Mouse (Mus musculus): ENCODE results near the gene Ugcg. TPM values are rescaled to one million over a fixed set of nuclear protein-coding genes. Genes with fewer than 3 reads are reported as not detected.

Ugcg gene
- polyA plus RNA-seq, 1 experiment from 2014 or later: 20.0 TPM

DNA sequence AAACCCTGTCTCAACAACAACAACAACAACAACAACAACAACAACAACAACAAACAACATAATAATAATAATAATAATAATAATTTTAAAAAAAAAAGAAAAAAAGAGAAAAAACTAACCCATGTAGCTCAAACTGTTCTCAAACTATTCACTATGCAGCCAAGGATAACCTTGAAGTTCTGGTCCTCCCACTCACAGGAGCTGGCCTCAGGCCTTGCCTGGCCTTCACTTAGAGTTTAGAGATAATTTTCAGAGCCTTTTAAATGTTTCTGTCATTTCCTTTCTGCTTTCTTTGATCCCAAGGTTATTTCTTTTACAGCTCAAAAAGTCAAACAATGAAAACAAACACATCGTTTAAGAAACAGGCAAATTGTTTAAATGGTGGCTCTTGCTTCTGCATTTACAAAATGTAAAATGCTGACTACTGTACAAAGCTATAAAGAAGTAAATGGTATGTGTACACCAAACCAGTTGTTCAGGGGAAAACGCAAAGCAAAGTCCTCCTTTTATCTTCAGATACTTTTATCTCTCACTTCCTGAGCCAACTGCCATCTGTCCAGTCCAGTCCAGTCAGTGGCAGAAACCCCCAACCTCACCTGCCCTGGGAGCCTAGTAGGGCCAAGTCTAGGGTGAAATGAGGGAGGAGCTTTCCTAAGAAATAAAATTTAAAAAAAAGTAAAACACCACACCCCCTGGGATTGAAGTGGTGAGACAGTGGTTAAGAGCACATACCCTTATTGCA is 15.7 kb upstream of the Ugcg start:
- Histone ChIP-seq H3K9ac (no peak overlapping the region), H3K9me3 (no peaks in the 10 kb centered on the region), H3K36me3 (replicated peaks) (no peaks in the 10 kb centered on the region), H3K27me3 (replicated peaks) (no peaks in the 10 kb centered on the region), H3K27ac (no peak overlapping the region), H3K4me1 (no peaks in the 10 kb centered on the region), H3K4me3 (no peak overlapping the region), H3K4me2 (no peak overlapping the region)
- WGBS: 80% methylated on average over 2 of the region's 2 CpGs
- no peak for ATAC-seq (replicated peaks)

DNA sequence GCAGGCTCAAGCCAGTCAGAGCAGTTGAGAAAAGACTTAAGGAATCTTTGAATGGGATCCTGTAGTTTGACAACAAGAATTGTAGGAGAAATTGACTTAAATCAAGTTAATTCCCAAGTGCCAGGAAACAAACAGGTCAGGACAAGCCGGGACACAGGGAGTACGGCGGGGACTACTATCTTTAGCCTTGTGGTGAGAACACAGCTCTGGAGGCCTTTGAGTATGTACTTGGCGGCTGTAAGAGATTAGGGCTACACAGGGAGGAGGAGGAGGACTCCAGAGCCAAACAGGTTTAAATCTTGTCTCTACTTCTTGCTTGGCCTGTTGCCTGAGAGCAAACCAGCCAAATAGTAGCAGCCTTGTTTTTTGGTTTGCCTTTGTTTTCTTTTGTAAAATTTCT is 14.1 kb upstream of the Ugcg start:
- no peaks in the 10 kb centered on the region for H3K27me3 ChIP-seq (replicated peaks)
- H3K4me1 ChIP-seq: no peaks in the 10 kb centered on the region
- no peak overlapping the region for H3K27ac ChIP-seq
- H3K4me3 ChIP-seq: no peak overlapping the region
- no peaks in the 10 kb centered on the region for H3K36me3 ChIP-seq (replicated peaks)
- 80% methylated on average over 4 of the region's 4 CpGs for WGBS
- H3K4me2 ChIP-seq: no peak overlapping the region
- no peak overlapping the region for H3K9ac ChIP-seq
- no peak for ATAC-seq (replicated peaks)
- H3K9me3 ChIP-seq: no peaks in the 10 kb centered on the region

DNA sequence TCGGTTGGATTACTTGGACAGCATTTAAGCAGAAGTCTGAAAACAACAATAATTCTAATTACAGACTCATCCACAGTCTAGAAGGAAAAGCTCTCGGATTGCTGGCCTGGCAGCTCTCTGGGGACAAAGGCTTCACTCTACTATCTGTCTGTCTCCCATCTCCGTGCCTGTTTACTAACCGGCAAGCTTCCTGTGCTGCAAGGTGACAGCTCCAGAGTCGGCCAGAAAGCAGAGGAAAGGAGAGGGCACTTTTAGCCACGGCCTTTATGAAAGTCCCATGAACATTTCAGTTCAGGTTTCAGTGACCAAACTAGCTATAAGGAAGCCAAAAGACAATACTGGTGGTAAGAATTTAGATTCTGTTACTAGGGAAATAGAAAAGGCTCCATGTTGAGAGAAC is 13.1 kb upstream of the Ugcg start:
- no peak for ATAC-seq (replicated peaks)
- H3K27me3 ChIP-seq (replicated peaks): no peaks in the 10 kb centered on the region
- WGBS: 70% methylated on average over 6 of the region's 6 CpGs

DNA sequence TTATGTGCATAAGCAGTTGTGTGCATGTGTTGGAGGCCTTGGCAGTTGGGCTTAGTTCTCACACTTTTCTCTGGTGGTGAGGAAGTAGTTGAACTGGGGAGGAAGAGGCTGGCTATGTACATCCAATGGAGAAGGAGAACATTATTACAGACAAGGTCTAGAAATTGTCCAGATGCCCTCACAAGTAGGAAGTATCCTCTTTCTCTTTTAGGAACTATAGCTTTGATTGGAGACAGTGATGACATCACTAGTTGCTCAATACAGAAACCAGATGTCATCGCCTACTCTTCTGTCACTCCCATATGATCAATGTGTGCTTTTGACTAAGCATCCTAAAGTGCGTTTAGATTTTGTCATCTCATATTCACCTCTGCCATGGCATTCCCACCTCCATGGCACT is 11.5 kb upstream of the Ugcg start:
- Histone ChIP-seq H3K4me1 (no peaks in the 10 kb centered on the region), H3K9me3 (no peaks in the 10 kb centered on the region), H3K27me3 (replicated peaks) (no peaks in the 10 kb centered on the region), H3K4me2 (no peak overlapping the region), H3K36me3 (replicated peaks) (no peaks in the 10 kb centered on the region), H3K4me3 (no peak overlapping the region), H3K27ac (no peak overlapping the region), H3K9ac (no peak overlapping the region)
- no peak for ATAC-seq (replicated peaks)
- 89% methylated on average over 2 of the region's 2 CpGs for WGBS

More for the DNA sequence above, 13.1 kb upstream of the Ugcg start:
- Histone ChIP-seq H3K4me3 (no peak overlapping the region), H3K9me3 (no peaks in the 10 kb centered on the region), H3K9ac (no peak overlapping the region), H3K27ac (no peak overlapping the region), H3K4me1 (no peaks in the 10 kb centered on the region), H3K4me2 (no peak overlapping the region), H3K36me3 (replicated peaks) (no peaks in the 10 kb centered on the region)

DNA sequence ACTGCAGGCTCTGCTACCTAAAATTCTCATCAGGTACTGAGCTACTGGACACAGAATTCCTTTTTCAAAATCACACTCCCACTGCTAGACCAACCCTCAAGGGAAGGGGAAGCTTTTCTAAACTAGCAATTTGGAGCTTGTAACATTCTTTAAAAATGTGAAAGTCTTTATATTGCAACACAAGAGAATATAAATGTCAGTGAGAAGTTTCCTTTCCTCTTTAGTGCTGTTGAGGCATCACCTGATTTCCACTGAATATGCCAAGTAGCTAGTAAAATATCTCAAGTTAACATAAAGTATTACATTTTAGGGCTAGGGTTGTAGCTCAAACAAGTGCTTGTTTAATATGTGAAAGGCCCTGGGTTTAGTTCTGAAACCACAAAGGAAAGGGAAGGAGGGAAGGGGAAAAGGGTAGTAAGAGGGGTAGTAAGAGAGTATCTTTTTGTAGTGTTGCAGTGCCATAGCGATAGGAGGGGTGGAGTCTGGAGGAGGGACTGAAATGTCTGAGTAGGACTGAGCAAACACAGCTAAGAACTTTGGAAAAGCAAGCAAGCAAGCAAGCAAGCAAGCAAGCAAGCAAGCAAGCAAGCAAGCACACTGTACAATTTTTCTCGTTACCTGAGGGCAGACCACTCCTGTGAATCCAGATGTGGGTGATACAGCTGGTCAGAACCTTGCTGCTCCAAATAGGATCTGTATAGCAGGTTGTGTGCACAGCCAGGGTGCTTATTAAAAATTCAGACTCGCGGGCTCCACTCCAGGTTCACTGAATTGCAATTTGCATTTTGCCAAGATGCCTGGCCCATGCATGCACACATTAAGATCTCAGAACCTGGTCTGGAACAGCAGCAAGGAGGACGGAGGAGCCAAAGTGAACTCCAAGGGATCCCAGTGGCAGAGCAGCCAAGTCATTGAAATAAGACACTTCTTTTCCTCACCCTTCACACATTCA is 7.5 kb upstream of the Ugcg start:
- Histone ChIP-seq H3K27ac (no peak overlapping the region), H3K9me3 (no peaks in the 10 kb centered on the region), H3K9ac (no peak overlapping the region), H3K27me3 (replicated peaks) (no peaks in the 10 kb centered on the region), H3K4me3 (no peak overlapping the region), H3K4me2 (no peak overlapping the region), H3K4me1 (no peaks in the 10 kb centered on the region), H3K36me3 (replicated peaks) (no peaks in the 10 kb centered on the region)
- ATAC-seq (replicated peaks): no peak
- 42% methylated on average over 5 of the region's 5 CpGs for WGBS

DNA sequence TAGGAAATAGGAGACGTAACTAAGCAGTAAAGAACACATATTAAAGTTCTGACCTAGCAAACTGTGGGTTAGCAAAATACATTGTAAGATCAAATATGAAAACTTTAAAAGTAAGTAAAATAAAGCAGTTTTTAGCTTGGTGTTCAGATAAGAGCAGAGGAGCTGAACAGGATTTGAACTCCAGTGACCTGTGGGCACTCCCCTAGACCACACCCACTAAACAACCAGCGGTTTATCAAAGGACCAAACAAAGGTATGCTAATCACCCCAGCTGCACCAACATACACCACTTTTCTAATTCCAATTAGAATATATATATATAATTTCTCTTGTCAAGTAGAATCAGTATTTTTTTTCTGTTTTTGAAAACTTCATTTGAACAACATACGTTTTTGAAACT is 3.4 kb upstream of the Ugcg start:
- Histone ChIP-seq H3K4me2 (no peak overlapping the region), H3K4me3 (no peak overlapping the region), H3K4me1 (peaks cover 5% of the 10 kb centered on the region; the same call in 1 of the 2 replicates), H3K27me3 (replicated peaks) (no peaks in the 10 kb centered on the region), H3K9me3 (no peaks in the 10 kb centered on the region), H3K27ac (no peak overlapping the region), H3K36me3 (replicated peaks) (no peaks in the 10 kb centered on the region), H3K9ac (no peak overlapping the region)
- ATAC-seq (replicated peaks): no peak
- 74% methylated on average over 3 of the region's 3 CpGs for WGBS

DNA sequence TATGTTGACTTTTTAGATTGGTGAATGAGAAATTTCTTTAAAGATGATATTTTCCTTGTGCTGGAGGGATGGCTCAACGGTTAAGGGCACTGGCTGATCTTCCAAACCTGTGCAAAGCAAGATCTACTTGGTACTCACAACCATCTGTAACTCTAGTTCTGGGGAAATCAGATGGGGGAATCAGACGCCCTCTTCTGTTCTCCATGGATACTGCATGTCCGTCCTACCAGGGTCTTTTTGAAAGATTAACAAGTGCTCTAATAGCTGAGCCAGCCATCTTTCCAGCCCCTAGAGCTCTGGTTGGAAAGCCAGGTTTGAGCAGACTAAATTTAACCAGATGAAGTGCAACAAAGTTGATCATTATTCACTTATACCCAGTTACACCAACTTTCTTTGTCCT is 1.8 kb upstream of the Ugcg start:
- ATAC-seq (replicated peaks): no peak
- WGBS: 22% methylated on average over 3 of the region's 3 CpGs
- Histone ChIP-seq H3K4me2 (no peak overlapping the region), H3K27me3 (replicated peaks) (no peaks in the 10 kb centered on the region), H3K9ac (no peak overlapping the region), H3K9me3 (no peaks in the 10 kb centered on the region), H3K4me1 (peaks cover 13% of the 10 kb centered on the region), H3K4me3 (no peak overlapping the region), H3K36me3 (replicated peaks) (no peaks in the 10 kb centered on the region), H3K27ac (no peak overlapping the region)

DNA sequence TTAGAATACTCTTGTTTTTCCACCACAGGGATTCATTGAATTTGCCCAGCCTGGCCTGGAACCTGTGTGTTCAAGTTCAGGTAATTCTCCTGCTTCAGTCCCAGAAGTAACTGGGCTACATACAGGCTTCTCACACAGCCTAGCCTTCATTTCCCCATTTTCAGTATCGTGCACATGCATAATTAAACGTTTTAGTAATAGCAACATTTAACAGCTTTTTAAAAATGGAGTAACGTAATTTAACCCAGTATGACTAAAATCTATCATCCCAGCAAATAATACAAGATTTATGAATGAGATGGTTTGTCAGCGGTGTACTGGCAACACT is 619 bp upstream of the Ugcg start:
- H3K4me1 ChIP-seq: peaks cover 13% of the 10 kb centered on the region
- H3K27me3 ChIP-seq (replicated peaks): no peaks in the 10 kb centered on the region
- peak overlapping the region; percentile 67 for H3K4me3 ChIP-seq
- H3K9ac ChIP-seq: peak overlapping the region; percentile 85
- WGBS: 20% methylated on average over 4 of the region's 4 CpGs
- peak overlapping the region; percentile 99 for H3K27ac ChIP-seq
- ATAC-seq (replicated peaks): no peak
- H3K9me3 ChIP-seq: no peaks in the 10 kb centered on the region
- H3K4me2 ChIP-seq: peak overlapping the region; percentile 56
- no peaks in the 10 kb centered on the region for H3K36me3 ChIP-seq (replicated peaks)

DNA sequence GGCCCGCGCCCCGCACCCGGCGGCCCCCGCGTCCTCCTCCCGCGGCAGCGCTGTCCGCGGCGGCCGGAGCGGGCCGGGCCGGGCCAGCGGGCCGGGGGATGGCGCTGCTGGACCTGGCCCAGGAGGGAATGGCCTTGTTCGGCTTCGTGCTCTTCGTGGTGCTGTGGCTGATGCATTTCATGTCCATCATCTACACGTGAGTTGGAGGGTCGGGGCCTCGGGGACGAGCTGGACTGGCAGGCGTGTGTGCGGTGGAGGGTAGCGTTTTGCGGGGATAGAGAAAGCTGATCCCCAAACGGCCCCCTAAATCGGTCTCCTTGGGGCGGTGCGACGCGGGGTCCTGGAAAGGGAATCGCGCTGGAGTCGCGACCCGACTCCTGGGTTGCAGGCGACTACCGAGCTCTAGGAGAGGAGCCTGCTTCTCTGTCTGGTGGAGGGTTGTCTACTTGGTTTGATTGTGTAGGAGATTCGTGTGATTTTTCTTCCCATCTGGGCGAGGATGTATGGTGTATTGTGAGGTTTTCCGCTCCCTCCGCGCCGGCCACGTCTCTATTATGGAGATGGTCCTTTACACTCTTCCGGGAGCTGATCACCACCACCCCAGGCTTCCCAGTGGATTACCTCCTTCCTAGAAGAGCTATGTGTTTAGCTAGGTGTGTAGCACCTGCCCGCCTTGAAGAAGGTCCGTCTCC is 635 bp downstream of the Ugcg start:
- Histone ChIP-seq H3K36me3 (replicated peaks) (no peaks in the 10 kb centered on the region), H3K27me3 (replicated peaks) (no peaks in the 10 kb centered on the region), H3K9ac (peak overlapping the region; percentile 85), H3K27ac (peak overlapping the region; percentile 99), H3K4me2 (peak overlapping the region; percentile 56), H3K9me3 (no peaks in the 10 kb centered on the region), H3K4me3 (peak overlapping the region; percentile 67), H3K4me1 (peaks cover 13% of the 10 kb centered on the region)
- WGBS: under 1% methylated on average over 40 of the region's 54 CpGs
- peak; percentile 83 for ATAC-seq (replicated peaks)

DNA sequence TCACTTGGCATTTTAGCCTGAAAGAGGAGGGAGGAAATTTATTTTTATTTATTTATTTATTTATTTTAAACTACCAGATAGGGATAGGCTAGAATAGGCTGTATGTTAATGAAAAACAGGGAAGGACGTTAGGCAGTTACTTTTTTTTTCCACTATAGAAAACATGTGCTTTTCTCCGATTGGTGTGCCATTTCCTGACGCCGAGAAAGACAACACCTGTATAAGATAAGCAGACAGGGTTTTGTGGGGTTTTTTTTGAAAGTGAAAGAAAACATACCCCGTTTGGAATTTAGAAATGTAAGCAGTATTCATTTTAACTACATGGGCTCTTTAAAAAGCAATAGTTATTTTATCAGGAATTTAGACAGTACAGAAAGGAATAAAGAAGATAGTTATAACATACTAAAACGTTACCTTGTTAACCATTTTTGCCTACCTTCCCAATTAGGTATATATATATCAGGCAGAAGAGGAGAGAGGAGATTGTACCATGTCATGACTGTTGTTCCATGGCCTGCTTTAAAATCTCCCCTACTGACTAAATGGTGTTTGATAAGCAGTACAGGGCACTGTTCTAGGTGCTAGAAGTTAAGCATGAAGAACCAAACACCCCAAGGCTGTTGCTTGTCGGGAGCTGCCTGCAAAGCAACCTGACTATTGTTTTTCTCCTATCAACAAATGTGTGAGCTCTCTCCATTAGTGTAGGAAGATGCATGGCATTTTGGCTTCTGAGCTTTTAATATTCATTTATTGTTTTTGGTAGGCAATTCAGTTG is 1.8 kb downstream of the Ugcg start:
- Histone ChIP-seq H3K27ac (no peak overlapping the region), H3K36me3 (replicated peaks) (no peaks in the 10 kb centered on the region), H3K4me1 (peaks cover 14% of the 10 kb centered on the region), H3K4me3 (peak overlapping the region; percentile 67), H3K27me3 (replicated peaks) (no peaks in the 10 kb centered on the region), H3K9ac (no peak overlapping the region), H3K4me2 (peak overlapping the region; percentile 56), H3K9me3 (no peaks in the 10 kb centered on the region)
- no peak for ATAC-seq (replicated peaks)
- 71% methylated on average over 7 of the region's 7 CpGs for WGBS

DNA sequence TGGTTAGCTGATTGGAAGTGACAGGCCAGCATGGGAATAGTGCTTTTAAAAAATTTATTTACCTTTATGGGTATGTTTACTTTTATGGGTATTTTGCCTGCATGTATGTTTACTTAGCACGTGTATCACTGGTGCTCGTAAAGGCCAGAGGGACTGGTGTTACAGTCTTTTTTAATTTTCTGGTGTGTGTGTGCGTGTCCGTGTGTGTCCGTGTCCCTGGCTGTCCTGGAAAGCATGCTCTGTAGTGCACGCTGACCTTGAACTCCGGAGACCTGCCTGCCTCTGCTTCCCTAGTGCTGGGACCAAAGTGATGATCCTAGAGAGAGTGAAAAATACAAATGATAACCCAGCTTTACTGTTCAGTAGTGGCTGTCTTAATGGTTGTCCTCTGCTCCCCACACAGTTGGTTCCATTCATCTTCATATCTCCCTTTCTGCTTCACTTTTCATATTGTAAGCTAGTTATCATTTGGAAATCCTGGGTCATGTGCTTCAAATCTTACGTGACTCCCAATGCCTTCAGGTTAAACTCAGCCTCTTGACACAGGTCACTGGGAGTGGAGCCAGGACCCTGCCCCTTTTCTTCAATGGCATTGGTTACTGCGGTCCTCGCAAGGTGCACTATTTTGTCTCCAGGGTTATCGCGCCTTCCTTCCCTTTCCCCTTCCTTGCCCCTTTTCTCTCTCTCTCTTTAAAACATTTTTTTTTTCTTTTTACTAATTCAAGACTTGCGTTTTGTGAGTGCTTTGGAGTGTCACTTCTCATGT is 5.9 kb downstream of the Ugcg start:
- 88% methylated on average over 13 of the region's 13 CpGs for WGBS
- Histone ChIP-seq H3K4me2 (no peak overlapping the region), H3K9ac (no peak overlapping the region), H3K27me3 (replicated peaks) (no peaks in the 10 kb centered on the region), H3K27ac (no peak overlapping the region), H3K9me3 (no peaks in the 10 kb centered on the region), H3K36me3 (replicated peaks) (no peaks in the 10 kb centered on the region), H3K4me1 (peaks cover 36% of the 10 kb centered on the region), H3K4me3 (no peak overlapping the region)
- ATAC-seq (replicated peaks): no peak

Measured in midbrain, embryonic 15.5 days (tissue).